Mouse (Mus musculus): ENCODE measurements at regions not wholly inside any gene's neighbourhood (a gene's known extent, or its start where the extent isn't known, plus 50 kb on each side); places are given as distances from the start of the nearest gene placed in this dataset.

GRCm38 (mm10) chr6:99984057-99984855, 258.1 kb upstream of the Prok2 start:
- no peak for DNase-seq (ENCODE audit: low spot score in 2 of 2)

- no peak for DNase-seq (ENCODE audit: low spot score in 2 of 2)
Measured at GRCm38 (mm10) chr6:99979614-99980013, 253.4 kb upstream of the Prok2 start.

GRCm38 (mm10) chr6:99978164-99978746, 252.1 kb upstream of the Prok2 start:
- DNase-seq (ENCODE audit: low spot score in 2 of 2): no peak

GRCm38 (mm10) chr6:99976144-99976543, 250.0 kb upstream of the Prok2 start:
- no peak for DNase-seq (ENCODE audit: low spot score in 2 of 2)

- DNase-seq (ENCODE audit: low spot score in 2 of 2): no peak
Measured at GRCm38 (mm10) chr6:99975486-99975885, 249.3 kb upstream of the Prok2 start.

- no peak for DNase-seq (ENCODE audit: low spot score in 2 of 2)
Measured at GRCm38 (mm10) chr6:99974464-99974863, 248.3 kb upstream of the Prok2 start.

- peak; percentile 55 to 79 for DNase-seq (ENCODE audit: low spot score in 2 of 2)
Measured at GRCm38 (mm10) chr6:99971376-99971775, 245.2 kb upstream of the Prok2 start.

GRCm38 (mm10) chr6:99968889-99969288, 242.7 kb upstream of the Prok2 start:
- DNase-seq (ENCODE audit: low spot score in 2 of 2): peak; percentile 72 to 94

- peak in 1 of 2 experiments; percentile 43 for DNase-seq (ENCODE audit: low spot score in 2 of 2)
Measured at GRCm38 (mm10) chr6:99967465-99967864, 241.3 kb upstream of the Prok2 start.

GRCm38 (mm10) chr6:99964540-99964939, 238.3 kb upstream of the Prok2 start:
- no peak for DNase-seq (ENCODE audit: low spot score in 2 of 2)

GRCm38 (mm10) chr6:99964007-99964406, 237.8 kb upstream of the Prok2 start:
- DNase-seq (ENCODE audit: low spot score in 2 of 2): no peak

- no peak for DNase-seq (ENCODE audit: low spot score in 2 of 2)
Measured at GRCm38 (mm10) chr6:99959371-99959770, 233.2 kb upstream of the Prok2 start.

GRCm38 (mm10) chr6:99954832-99955830, 228.9 kb upstream of the Prok2 start:
- peak in 1 of 2 experiments; percentile 55 for DNase-seq (ENCODE audit: low spot score in 2 of 2)

GRCm38 (mm10) chr6:99953980-99954776, 228.0 kb upstream of the Prok2 start:
- no peak for DNase-seq (ENCODE audit: low spot score in 2 of 2)

- no peak for DNase-seq (ENCODE audit: low spot score in 2 of 2)
Measured at GRCm38 (mm10) chr6:99950811-99951210, 224.6 kb upstream of the Prok2 start.

GRCm38 (mm10) chr6:99946917-99947316, 220.7 kb upstream of the Prok2 start:
- DNase-seq (ENCODE audit: low spot score in 2 of 2): no peak

- DNase-seq (ENCODE audit: low spot score in 2 of 2): no peak
Measured at GRCm38 (mm10) chr6:99946481-99946880, 220.3 kb upstream of the Prok2 start.

GRCm38 (mm10) chr6:99945691-99946090, 219.5 kb upstream of the Prok2 start:
- no peak for DNase-seq (ENCODE audit: low spot score in 2 of 2)

GRCm38 (mm10) chr6:99942958-99943357, 216.8 kb upstream of the Prok2 start:
- DNase-seq (ENCODE audit: low spot score in 2 of 2): no peak

- DNase-seq (ENCODE audit: low spot score in 2 of 2): no peak
Measured at GRCm38 (mm10) chr6:99940118-99940517, 213.9 kb upstream of the Prok2 start.

GRCm38 (mm10) chr6:99939382-99939781, 213.2 kb upstream of the Prok2 start:
- DNase-seq (ENCODE audit: low spot score in 2 of 2): no peak

Data from cerebellum, postnatal 4 days (tissue).